Mouse (Mus musculus): Measurements from ENCODE around the gene Gfpt2.
A peak's percentile ranks its signal among the peaks of the same experiment; 100 is the strongest.
"Not testable (repeated sequence)": the region's sequence is repeated elsewhere in the genome, so short reads cannot be mapped to it uniquely, and the experiment has no call there.

Gene Gfpt2

DNA sequence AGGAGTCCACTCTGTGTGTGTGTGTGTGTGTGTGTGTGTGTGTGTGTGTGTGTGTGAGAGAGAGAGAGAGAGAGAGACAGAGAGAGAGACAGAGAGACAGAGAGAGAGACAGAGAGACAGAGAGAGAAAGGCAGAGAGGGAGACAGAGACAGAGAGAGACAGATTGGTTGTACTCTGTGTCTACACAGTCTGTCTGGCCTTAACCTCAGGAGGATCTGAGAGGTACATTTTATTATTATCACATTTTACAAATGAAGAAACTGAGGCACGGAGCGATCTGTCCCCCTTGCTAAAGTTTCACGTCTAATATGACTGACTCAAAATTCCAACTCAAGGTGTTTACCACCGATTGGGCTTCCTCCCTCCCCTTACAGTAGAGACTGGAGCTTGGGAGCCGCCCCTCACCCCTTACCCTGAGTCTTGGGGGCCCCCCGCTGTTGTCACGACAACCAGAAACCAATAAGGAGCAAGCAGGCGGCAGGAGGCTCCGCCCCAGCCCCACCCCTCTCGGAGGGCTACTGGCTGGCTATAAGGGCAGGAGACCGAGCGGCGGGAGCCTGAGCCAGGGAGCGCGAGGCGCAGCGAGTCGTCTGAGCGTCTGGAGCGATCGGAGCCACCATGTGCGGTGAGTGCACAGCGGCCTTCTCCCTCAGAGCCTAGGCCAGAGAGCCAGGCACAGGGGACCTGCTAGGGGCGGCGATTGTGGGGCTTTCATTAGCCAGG is at the start of gene Gfpt2:
Gene Gfpt2 (plus strand): TSS at position 560 of the 723 bp plus-strand sequence.
- no peak for DNase-seq (ENCODE audit: low read depth)

- DNase-seq (ENCODE audit: low read depth) = no peak
Observed at GRCm38 (mm10) chr11:49744981-49745380, 49.0 kb upstream of the Gfpt2 start.

GRCm38 (mm10) chr11:49745839-49746238 is 48.1 kb upstream of the Gfpt2 start:
- DNase-seq (ENCODE audit: low read depth) = no peak

GRCm38 (mm10) chr11:49746756-49747155 is 47.2 kb upstream of the Gfpt2 start:
- no peak for DNase-seq (ENCODE audit: low read depth)

DNA sequence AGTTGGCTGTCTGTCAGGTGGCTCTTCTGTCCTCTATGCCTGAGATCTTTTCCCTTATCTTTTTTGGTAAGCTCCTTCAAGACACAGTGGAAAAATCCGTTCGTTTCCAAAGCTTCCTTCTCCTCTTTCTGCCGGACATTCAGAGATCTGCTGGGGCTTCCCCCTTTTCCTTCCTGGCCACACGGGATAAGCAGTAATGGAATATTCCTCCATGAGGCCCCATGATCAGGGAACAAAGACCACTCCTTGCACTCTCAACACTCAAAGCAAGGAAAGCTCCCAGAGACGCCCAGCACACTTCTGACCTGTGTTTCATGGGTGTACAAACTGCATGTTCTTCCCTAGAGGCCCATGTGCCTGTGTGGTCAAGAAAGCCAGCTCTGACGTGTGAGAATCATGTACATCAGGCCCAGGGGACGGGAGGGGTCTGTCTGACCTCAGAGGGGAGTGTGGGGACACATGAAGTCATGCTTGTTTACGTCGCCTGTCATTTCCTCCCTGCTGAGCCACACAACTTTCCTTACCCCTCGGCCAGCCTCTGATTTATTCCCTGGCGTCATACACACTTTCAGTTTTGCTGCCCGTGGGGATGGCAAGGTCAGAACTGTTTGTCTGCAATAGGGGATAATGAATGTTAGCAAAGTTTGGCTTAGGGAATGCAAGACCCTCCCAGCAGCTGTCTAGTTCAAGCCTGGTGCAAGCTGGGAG is 38.9 kb upstream of the Gfpt2 start:
- peak; percentile 42 for DNase-seq (ENCODE audit: low read depth)

GRCm38 (mm10) chr11:49758096-49758495 is 35.9 kb upstream of the Gfpt2 start:
- DNase-seq (ENCODE audit: low read depth) = peak; percentile 61

GRCm38 (mm10) chr11:49761130-49761529 is 32.8 kb upstream of the Gfpt2 start:
- no peak for DNase-seq (ENCODE audit: low read depth)

- DNase-seq (ENCODE audit: low read depth) = no peak
Observed at GRCm38 (mm10) chr11:49763555-49763954, 30.4 kb upstream of the Gfpt2 start.

DNA sequence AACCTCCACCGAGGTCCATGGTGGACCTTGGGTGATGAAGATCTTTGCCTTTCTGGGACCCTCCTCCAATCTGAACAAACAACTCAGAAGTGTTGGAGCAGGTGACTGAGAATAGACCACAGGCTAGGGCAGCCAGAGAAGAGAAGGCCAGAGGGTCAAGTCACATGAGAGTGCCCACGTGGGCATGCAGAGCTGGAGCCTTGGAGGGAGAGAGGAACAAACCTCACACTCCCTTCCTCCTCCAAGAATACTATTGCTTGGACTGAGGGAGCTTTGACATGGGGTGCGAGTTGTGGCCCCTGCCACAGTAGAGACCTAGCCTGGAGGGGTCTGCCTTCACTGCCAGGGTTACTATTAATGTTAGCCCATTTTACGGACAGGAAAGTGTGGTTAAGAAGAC is 30.0 kb upstream of the Gfpt2 start:
- DNase-seq (ENCODE audit: low read depth) = no peak

DNA sequence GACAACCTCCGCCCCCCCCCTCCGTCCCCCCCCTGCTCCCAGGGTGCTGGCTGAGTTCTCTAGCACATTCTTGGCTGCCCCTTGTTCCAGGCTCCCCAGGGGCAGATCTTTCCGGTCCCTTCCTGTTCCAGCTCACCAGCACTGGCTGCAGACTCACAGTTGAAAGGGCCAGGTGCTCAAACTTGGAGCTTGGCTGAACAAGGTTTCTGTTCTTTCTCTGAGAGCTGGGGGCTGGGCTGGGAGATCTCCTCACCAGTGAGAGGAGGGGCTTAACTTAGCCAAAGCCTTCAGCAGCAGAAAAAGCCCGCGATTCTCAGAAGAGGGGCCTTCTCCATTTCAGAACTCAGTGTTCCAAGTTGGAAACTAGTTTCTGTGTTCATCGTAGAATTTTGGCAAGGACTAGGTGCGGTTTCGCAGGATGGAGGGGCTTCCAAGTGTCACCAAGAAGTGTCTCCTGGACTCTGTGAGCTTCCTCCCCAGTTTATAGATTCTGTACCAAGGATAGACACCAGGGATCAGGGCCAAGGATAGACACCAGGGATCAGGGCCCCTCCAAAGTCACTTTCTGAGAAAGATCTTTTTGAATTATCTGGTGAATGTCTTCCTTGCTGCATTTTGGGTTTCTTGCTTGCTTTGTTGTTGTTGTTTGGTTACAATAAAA is 29.2 kb upstream of the Gfpt2 start:
- DNase-seq (ENCODE audit: low read depth) = no peak

- DNase-seq (ENCODE audit: low read depth) = peak; percentile 30
Observed at GRCm38 (mm10) chr11:49765377-49766136, 28.4 kb upstream of the Gfpt2 start.

GRCm38 (mm10) chr11:49766137-49766411 is 27.9 kb upstream of the Gfpt2 start:
- no peak for DNase-seq (ENCODE audit: low read depth)

GRCm38 (mm10) chr11:49767497-49767896 is 26.5 kb upstream of the Gfpt2 start:
- DNase-seq (ENCODE audit: low read depth) = not testable (repeated sequence)

GRCm38 (mm10) chr11:49768781-49769180 is 25.2 kb upstream of the Gfpt2 start:
- DNase-seq (ENCODE audit: low read depth) = no peak

DNA sequence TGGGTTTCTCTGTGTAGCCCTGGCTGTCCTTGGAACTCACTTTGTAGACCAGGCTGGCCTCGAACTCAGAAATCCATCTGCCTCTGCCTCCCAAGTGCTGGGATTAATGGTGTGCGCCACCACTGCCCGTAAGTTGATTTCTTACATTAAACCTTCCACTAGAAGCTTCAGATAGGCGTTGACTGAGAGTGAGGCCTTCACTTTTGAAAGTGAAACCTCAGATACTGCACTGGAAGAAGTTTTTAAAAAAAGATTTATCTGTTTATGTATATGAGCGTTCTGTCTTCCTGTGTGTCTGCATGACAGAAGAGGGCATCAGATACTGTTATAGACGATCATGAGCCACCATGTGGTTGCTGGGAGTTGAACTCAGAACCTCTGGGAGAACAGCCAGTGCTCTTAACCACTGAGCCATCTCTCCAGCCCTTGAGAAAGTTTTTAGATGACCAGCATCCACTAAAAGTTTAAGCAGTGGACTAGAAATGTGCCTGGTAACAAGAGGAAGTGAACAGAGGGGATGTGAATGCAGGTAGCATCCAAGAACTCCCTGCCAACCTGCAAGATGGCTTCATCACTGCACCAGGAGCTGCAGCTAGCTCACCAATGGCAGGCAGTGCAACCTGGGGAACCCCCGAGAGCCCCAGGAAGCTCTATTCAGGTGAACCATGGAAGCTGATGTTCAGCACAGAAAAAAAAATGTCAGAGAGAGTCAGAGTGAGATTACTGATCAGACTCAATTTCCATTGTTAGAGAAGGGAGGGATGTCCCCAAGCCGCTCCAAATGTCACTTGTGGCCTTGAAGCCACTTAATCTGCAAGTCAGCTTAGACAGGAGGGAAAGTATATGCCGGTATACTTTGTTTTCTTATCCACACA is 23.1 kb upstream of the Gfpt2 start:
- DNase-seq (ENCODE audit: low read depth) = no peak

GRCm38 (mm10) chr11:49772251-49772650 is 21.7 kb upstream of the Gfpt2 start:
- DNase-seq (ENCODE audit: low read depth) = peak; percentile 70

GRCm38 (mm10) chr11:49774894-49775293 is 19.1 kb upstream of the Gfpt2 start:
- no peak for DNase-seq (ENCODE audit: low read depth)

GRCm38 (mm10) chr11:49778844-49779243 is 15.1 kb upstream of the Gfpt2 start:
- no peak for DNase-seq (ENCODE audit: low read depth)

- DNase-seq (ENCODE audit: low read depth) = no peak
Observed at GRCm38 (mm10) chr11:49780161-49780817, 13.7 kb upstream of the Gfpt2 start.

- no peak for DNase-seq (ENCODE audit: low read depth)
Observed at GRCm38 (mm10) chr11:49781833-49782399, 12.1 kb upstream of the Gfpt2 start.

DNA sequence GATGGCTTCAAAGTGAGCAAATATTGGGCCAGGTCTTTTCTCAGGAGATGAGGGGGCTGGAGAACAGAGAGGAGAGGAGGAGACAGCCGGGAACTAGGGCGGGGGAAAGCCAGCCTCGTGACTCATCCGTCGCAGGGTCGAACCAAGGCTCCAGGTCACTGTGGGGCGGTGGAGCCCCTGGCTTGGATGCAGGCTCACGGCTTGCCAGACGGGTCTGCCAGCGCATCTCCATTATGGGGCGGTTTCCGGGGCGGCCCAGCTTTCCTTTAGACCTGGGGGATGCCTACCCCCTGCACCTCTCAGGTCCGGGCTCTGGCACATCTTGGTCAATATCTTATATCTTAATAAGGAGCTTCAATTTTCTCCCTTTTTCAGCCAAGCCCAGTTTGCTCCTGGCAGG is 847 bp upstream of the Gfpt2 start:
- no peak for DNase-seq (ENCODE audit: low read depth)
